ENCODE assay signal across 25 mouse cellular contexts in the genomic region with DNA sequence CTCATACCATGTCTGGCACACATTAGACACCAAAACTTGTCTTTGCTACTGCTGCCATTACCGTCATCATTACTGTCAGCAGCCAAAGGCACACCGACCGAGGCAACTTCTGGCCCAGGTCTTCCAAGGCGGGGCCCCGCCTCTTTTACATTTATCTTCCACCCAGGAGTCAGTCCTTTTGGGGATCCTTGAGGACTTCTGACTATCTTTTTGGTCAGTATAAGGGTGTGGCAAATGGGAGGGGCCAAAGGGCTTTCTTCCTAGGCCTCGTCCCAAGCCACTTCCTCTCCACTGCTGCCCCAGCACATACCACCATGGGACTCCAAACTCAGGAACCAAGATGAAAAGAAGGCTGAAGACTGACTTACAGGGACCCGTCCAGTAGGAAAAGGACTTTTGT. TPM values are rescaled to one million over a fixed set of nuclear protein-coding genes. Genes with fewer than 3 reads are reported as not detected.
DNase-seq lines count a peak whose midpoint lies in the region; ATAC-seq and TF ChIP-seq lines count a peak whose summit lies in the region.
"Had no signal": no experiment of that assay in that cellular context is flagged by ENCODE, and none has a peak within 500 bp of the region (broad histone marks: within the 10 kb centered on the region; RNA-seq: fewer than 3 reads in every experiment).

No protein-coding gene starts in this region.

- no peaks in the 10 kb centered on the region for H3K36me3 ChIP-seq in intestine, embryonic 15.5 days
- no peaks in the 10 kb centered on the region for H3K36me3 ChIP-seq in intestine, postnatal 0 days (ENCODE audit: control insufficient read depth, insufficient read depth)
- no peaks in the 10 kb centered on the region for H3K36me3 ChIP-seq in intestine, embryonic 16.5 days (ENCODE audit: control insufficient read depth, insufficient read depth, low read length)
- H3K36me3 ChIP-seq in liver, embryonic 16.5 days (ENCODE audit: control insufficient read depth, insufficient read depth): no peaks in the 10 kb centered on the region
- H3K36me3 ChIP-seq in stomach, postnatal 0 days (ENCODE audit: control insufficient read depth, insufficient read depth, low read length): no peaks in the 10 kb centered on the region
- H3K36me3 ChIP-seq: embryonic facial prominence, embryonic 15.5 days; forebrain, embryonic 15.5 days; lung, embryonic 15.5 days; midbrain, embryonic 10.5 days had no signal

- no peak overlapping the region for H3K4me3 ChIP-seq in intestine, embryonic 15.5 days (replicated peaks)
- no peak overlapping the region for H3K4me3 ChIP-seq in intestine, postnatal 0 days (ENCODE audit: low read depth, low read length)
- H3K4me3 ChIP-seq in intestine, embryonic 16.5 days (ENCODE audit: low read length): no peak overlapping the region
- no peak overlapping the region for H3K4me3 ChIP-seq in liver, embryonic 16.5 days (ENCODE audit: low read depth, low read length)
- no peak overlapping the region for H3K4me3 ChIP-seq in stomach, postnatal 0 days (ENCODE audit: low read depth, low read length)
- H3K4me3 ChIP-seq: embryonic facial prominence, embryonic 15.5 days; forebrain, embryonic 15.5 days; heart, adult 2 months; layer of hippocampus, adult 2 months; lung, embryonic 15.5 days; midbrain, embryonic 10.5 days had no signal

- DNase-seq in stomach, postnatal 0 days (ENCODE audit: low spot score): no peak
- DNase-seq in thymus, postnatal 4 days: no peak
- no peak for DNase-seq in kidney, postnatal 36 days
- no peak for DNase-seq in left cerebral cortex, postnatal 14 days (ENCODE audit: low spot score in 2 of 2)
- DNase-seq: adrenal gland, postnatal 36 days; cerebellum, adult 2 months; cerebellum, postnatal 25 days; gastrocnemius, postnatal 25 days; heart, adult 2 months; kidney, adult 9 months; kidney, postnatal 14 days; lung, postnatal 4 days; right cerebral cortex, postnatal 4 days had no signal

- ATAC-seq in intestine, embryonic 15.5 days: no peak
- no peak for ATAC-seq in intestine, postnatal 0 days
- no peak for ATAC-seq in intestine, embryonic 16.5 days
- peak; percentile 48 for ATAC-seq in liver, embryonic 16.5 days (ENCODE audit: low read depth)
- no peak for ATAC-seq in stomach, postnatal 0 days (ENCODE audit: low FRiP score, low TSS enrichment)
- ATAC-seq: forebrain, embryonic 15.5 days; inflammation-experienced regulatory T-cells, adult 6 months; midbrain, embryonic 16.5 days had no signal

- no peak for TF ChIP-seq EP300 in stomach, postnatal 0 days (optimal IDR thresholded peaks at IDR 0.05)

- intact Hi-C loops in left cerebral cortex, postnatal 14 days (cut with DNase I): no loop called here

- no peaks in the 10 kb centered on the region for H3K27me3 ChIP-seq in intestine, embryonic 15.5 days (replicated peaks)
- no peaks in the 10 kb centered on the region for H3K27me3 ChIP-seq in intestine, postnatal 0 days (replicated peaks; ENCODE audit: control insufficient read depth, insufficient read depth, low read length)
- H3K27me3 ChIP-seq in intestine, embryonic 16.5 days (replicated peaks; ENCODE audit: control insufficient read depth, insufficient read depth, low read length): no peaks in the 10 kb centered on the region
- H3K27me3 ChIP-seq in liver, embryonic 16.5 days (ENCODE audit: control insufficient read depth, insufficient read depth, low read depth, low read length): no peaks in the 10 kb centered on the region
- H3K27me3 ChIP-seq in stomach, postnatal 0 days (ENCODE audit: control insufficient read depth, insufficient read depth, low read length): no peaks in the 10 kb centered on the region
- H3K27me3 ChIP-seq: embryonic facial prominence, embryonic 15.5 days; forebrain, embryonic 15.5 days; lung, embryonic 15.5 days had no signal

- H3K9me3 ChIP-seq in intestine, embryonic 15.5 days: no peaks in the 10 kb centered on the region
- H3K9me3 ChIP-seq in intestine, postnatal 0 days (ENCODE audit: control insufficient read depth): no peaks in the 10 kb centered on the region
- H3K9me3 ChIP-seq in intestine, embryonic 16.5 days (ENCODE audit: control insufficient read depth, low read length): no peaks in the 10 kb centered on the region
- H3K9me3 ChIP-seq in liver, embryonic 16.5 days (replicated peaks; ENCODE audit: control insufficient read depth, low read length): no peaks in the 10 kb centered on the region
- no peaks in the 10 kb centered on the region for H3K9me3 ChIP-seq in stomach, postnatal 0 days (ENCODE audit: control insufficient read depth, low read length)
- H3K9me3 ChIP-seq: embryonic facial prominence, embryonic 15.5 days; forebrain, embryonic 15.5 days; lung, embryonic 15.5 days; midbrain, embryonic 10.5 days had no signal

- no peak overlapping the region for H3K27ac ChIP-seq in intestine, embryonic 15.5 days
- no peak overlapping the region for H3K27ac ChIP-seq in intestine, postnatal 0 days (ENCODE audit: low read depth, low read length)
- 0 out of 2 replicates have a peak overlapping the region, but pooled peaks have one; percentile 31 for H3K27ac ChIP-seq in intestine, embryonic 16.5 days (ENCODE audit: low read length)
- no peak overlapping the region for H3K27ac ChIP-seq in liver, embryonic 16.5 days (ENCODE audit: low read length)
- H3K27ac ChIP-seq in stomach, postnatal 0 days (replicated peaks): peak overlapping the region; percentile 67; the same call in 1 of the 2 replicates
- H3K27ac ChIP-seq: embryonic facial prominence, embryonic 15.5 days; forebrain, embryonic 15.5 days; heart, adult 2 months; hindbrain, embryonic 14.5 days; layer of hippocampus, adult 2 months; midbrain, embryonic 10.5 days had no signal

- H3K9ac ChIP-seq in intestine, embryonic 15.5 days: no peak overlapping the region
- H3K9ac ChIP-seq in intestine, postnatal 0 days (ENCODE audit: low read depth, low read length): no peak overlapping the region
- H3K9ac ChIP-seq in intestine, embryonic 16.5 days (ENCODE audit: low read depth, low read length): no peak overlapping the region
- no peak overlapping the region for H3K9ac ChIP-seq in liver, embryonic 16.5 days (ENCODE audit: low read depth, low read length)
- no peak overlapping the region for H3K9ac ChIP-seq in stomach, postnatal 0 days (ENCODE audit: low read length)
- H3K9ac ChIP-seq: embryonic facial prominence, embryonic 15.5 days; forebrain, embryonic 15.5 days; hindbrain, embryonic 14.5 days; lung, embryonic 15.5 days had no signal

- no peak for TF ChIP-seq CTCF in intestine, postnatal 0 days (IDR thresholded peaks at IDR 0.05; ENCODE audit: low read depth)
- TF ChIP-seq CTCF in stomach, postnatal 0 days (IDR thresholded peaks at IDR 0.05; ENCODE audit: low read depth): no peak

- H3K4me1 ChIP-seq in intestine, embryonic 15.5 days (replicated peaks): peaks cover 62% of the 10 kb centered on the region
- peaks cover 22% of the 10 kb centered on the region; the same call in 1 of the 2 replicates for H3K4me1 ChIP-seq in intestine, postnatal 0 days (replicated peaks; ENCODE audit: control insufficient read depth, insufficient read depth, low read length)
- peaks cover 74% of the 10 kb centered on the region for H3K4me1 ChIP-seq in intestine, embryonic 16.5 days (ENCODE audit: control insufficient read depth, insufficient read depth, low read length)
- peaks cover 54% of the 10 kb centered on the region for H3K4me1 ChIP-seq in liver, embryonic 16.5 days (ENCODE audit: control insufficient read depth, low read depth, low read length)
- H3K4me1 ChIP-seq in stomach, postnatal 0 days (replicated peaks; ENCODE audit: control insufficient read depth, insufficient read depth): peaks cover 5% of the 10 kb centered on the region

- 73% methylated on average over 7 of the region's 7 CpGs for WGBS in intestine, embryonic 15.5 days
- 62% methylated on average over 7 of the region's 7 CpGs for WGBS in intestine, postnatal 0 days
- WGBS in intestine, embryonic 16.5 days: 75% methylated on average over 7 of the region's 7 CpGs
- 28% methylated on average over 7 of the region's 7 CpGs for WGBS in liver, embryonic 16.5 days (ENCODE audit: insufficient replicate concordance)
- WGBS in stomach, postnatal 0 days: 59% methylated on average over 7 of the region's 7 CpGs

- 0 out of 2 replicates have a peak overlapping the region, but pooled peaks have one; percentile 17 for H3K4me2 ChIP-seq in intestine, embryonic 15.5 days (replicated peaks)
- no peak overlapping the region for H3K4me2 ChIP-seq in intestine, postnatal 0 days (replicated peaks; ENCODE audit: low read depth)
- H3K4me2 ChIP-seq in intestine, embryonic 16.5 days (ENCODE audit: low read depth, low read length): no peak overlapping the region
- H3K4me2 ChIP-seq in liver, embryonic 16.5 days (ENCODE audit: low read depth, low read length): no peak overlapping the region; the same call in 1 of the 2 replicates
- no peak overlapping the region for H3K4me2 ChIP-seq in stomach, postnatal 0 days (replicated peaks; ENCODE audit: low read depth)
- H3K4me2 ChIP-seq: embryonic facial prominence, embryonic 15.5 days; forebrain, embryonic 15.5 days; hindbrain, embryonic 14.5 days; lung, embryonic 15.5 days had no signal

RNA-seq across cellular contexts. Expression of a gene that starts 9.9 kb away (rescaled TPM):
- 26.6 and 27.9 TPM in 2 replicates for polyA plus RNA-seq in intestine, embryonic 15.5 days (2015; fragmentation: Nextera tagmentation; extraction: Ambion mirVana)
- polyA plus RNA-seq in intestine, postnatal 0 days (2015; fragmentation: Nextera tagmentation; extraction: Ambion mirVana): 22.0 and 25.6 TPM in 2 replicates
- 22.9 and 24.1 TPM in 2 replicates for polyA plus RNA-seq in intestine, embryonic 16.5 days (2015; fragmentation: Nextera tagmentation; extraction: Ambion mirVana)
- polyA plus RNA-seq in liver, embryonic 16.5 days (2015; fragmentation: Nextera tagmentation; extraction: Ambion mirVana): 2.4 and 2.6 TPM in 2 replicates
- 9.7 TPM in 2 replicates for polyA plus RNA-seq in stomach, postnatal 0 days (2015; fragmentation: Nextera tagmentation; extraction: Ambion mirVana)
- 10 to 100 TPM; 50.1 to 54.8 TPM for total RNA-seq in left cerebral cortex, postnatal 14 days (2021)

Comparison
In these comparisons a context has a peak if more than half of its experiments do, and no peak if none do; other contexts are left out.
1. H3K27ac ChIP-seq: peak in intestine, embryonic 16.5 days (single experiment) and stomach, postnatal 0 days (single experiment); none in intestine, embryonic 15.5 days (single experiment), intestine, postnatal 0 days (single experiment) and liver, embryonic 16.5 days (single experiment).